Mouse (Mus musculus) inflammation-experienced regulatory T-cells, adult 6 months (primary cell): Measurements from ENCODE around the gene Pitpnm1. TPM values are rescaled to one million over a fixed set of nuclear protein-coding genes. Genes with fewer than 3 reads are reported as not detected.

ENCODE experiments used
- ATAC-seq: one replicate; pipeline ENCODE4 v1.8.0; 2017
- polyA plus RNA-seq, 3 experiments: library from polyadenylated mRNA; unstranded; fragments of 100-300 nt; shearing (Covaris generic); gene quantifications; one replicate each; pipeline ENCODE4 v1.2.1; 2017

Pitpnm1 gene
- polyA plus RNA-seq, 3 experiments from 2014 or later = 80.6 to 147 (median 88.8) TPM

- ATAC-seq = peak; percentile 50
Observed at GRCm38 (mm10) chr19:4155223-4156072, 55.6 kb downstream of the Pitpnm1 start.

DNA sequence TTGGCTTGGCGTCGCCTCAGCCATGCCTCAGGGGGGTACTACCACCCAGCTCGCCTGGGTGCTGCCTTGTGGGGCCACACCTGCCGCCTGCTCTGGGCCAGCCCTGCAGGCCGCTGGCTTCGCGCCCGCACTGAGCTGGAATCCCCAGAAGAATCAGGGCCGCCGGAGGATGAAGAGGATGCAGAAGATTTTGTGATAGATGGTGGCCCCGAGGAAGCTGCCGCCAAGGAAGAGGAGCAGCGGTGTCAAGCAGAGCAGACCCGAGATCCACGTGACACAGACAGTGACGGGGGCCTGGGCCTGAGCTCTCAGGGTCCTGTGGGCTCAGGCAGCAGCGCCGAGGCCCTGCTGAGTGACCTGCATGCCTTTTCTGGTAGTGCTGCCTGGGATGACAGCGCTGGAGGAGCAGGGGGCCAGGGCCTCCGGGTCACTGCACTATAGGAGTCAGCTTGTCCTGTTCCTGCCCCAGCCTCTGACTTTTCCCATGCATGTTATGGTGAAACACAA, 56.3 kb downstream of the Pitpnm1 start:
- no peak for ATAC-seq

DNA sequence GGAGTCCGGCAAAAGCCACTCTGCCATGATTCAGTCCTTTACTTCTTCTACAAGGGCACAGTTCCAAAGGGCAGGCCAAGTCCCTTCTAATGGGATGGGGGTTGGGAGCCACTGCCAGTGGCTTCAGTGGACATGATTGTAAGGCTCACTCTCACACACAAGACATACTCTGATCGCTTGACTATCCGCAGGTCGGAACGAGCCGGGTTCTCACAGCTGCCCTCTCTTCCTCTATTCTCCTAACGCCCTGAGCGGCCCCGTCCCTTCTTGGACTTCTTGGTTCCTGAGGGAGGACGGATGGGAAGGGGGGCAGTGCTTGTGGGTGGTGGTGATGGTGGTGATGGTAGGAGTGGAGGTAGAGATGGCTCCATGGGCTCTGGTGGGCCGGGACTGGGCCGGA, 57.0 kb downstream of the Pitpnm1 start:
- no peak for ATAC-seq

GRCm38 (mm10) chr19:4159049-4159448, 59.3 kb downstream of the Pitpnm1 start:
- ATAC-seq = no peak

DNA sequence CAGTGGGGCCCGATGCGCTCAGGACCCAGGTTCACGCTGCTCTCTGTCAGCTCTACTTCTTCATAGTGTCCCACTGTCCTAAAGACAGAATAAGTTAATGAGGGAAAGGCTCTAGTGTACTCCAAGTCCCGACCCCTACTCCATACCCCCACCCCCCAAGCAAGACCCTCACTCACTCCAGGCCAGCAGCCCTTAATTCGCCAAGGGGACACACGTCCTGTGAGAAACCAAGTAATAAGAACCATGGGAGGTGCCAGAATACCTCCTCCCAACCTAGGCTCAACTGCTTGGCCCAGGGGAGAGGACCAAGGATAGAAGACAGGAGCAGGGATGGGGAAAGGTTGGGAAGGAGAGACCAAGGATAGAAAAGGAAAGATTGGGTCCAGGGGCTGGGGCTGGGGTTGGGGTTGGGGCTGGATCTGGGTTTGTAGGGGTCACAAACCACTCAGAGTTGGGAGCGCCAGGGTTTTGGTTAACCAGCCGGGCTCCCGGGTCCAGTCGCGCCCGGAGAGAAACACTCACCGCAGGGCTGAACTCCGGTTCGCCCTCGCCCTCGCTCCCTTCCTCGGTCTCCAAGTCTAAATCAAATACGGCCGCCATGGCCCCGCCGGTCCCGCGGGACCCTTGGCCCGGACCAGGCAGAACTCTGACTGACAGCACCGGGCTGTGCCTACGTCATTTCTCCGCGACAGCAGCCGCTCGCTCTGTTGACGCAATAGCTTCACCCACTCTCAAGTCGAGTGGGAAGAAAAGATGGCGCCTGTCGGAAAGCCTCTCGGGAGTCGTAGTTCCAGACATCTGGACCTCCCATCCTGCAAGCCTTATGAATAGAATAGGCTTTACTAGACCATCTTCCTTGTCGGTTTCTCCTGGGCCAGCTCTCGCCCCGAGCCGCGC, 63.1 kb downstream of the Pitpnm1 start, which contains the start of gene Rps6kb2:
TSS of gene Rps6kb2 (minus strand) at position 709 of the 897 bp plus-strand sequence.
- peak; percentile 95 for ATAC-seq

DNA sequence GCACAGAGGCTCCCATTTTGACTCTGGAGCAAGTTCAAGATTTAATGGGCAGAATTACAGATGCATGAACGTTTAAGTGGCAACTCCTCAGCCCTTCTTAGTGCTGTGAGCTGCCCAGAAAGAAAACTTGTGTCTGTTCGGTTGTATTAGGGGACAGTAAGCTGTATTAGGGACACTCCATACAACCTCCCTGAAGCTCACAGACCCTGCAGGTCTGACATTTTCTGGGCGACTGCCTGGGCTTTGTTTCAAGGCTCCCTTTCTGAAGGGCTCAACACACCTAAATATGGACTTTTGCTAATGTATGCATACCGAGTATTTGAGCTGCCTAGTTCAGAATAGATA, 63.7 kb downstream of the Pitpnm1 start:
- ATAC-seq = no peak

Other genes starting within 250 kb of the Pitpnm1 start
- 1 to 10 TPM; 1.6 to 4.9 (median 4.3) TPM for gene Chka, start 248.2 kb upstream of the Pitpnm1 start, polyA plus RNA-seq
- gene Tcirg1, start 192.9 kb upstream of the Pitpnm1 start, polyA plus RNA-seq = 10 to 100 TPM; 57.2 to 85.0 (median 60.4) TPM
- 100 to 1,000 TPM; 219 to 266 (median 256) TPM for gene Ndufs8, start 187.2 kb upstream of the Pitpnm1 start, polyA plus RNA-seq
- gene Aldh3b1, start 170.2 kb upstream of the Pitpnm1 start, polyA plus RNA-seq = under 1 TPM in 1 of 3 experiments, not detected in 2; 0.36 TPM
- gene Unc93b1, start 164.8 kb upstream of the Pitpnm1 start, polyA plus RNA-seq = 10 to 100 TPM; 23.5 to 38.0 (median 26.2) TPM
- gene Aldh3b3, start 141.4 kb upstream of the Pitpnm1 start, polyA plus RNA-seq = not detected
- gene Aldh3b2, start 127.7 kb upstream of the Pitpnm1 start, polyA plus RNA-seq = not detected
- gene Acy3, start 113.4 kb upstream of the Pitpnm1 start, polyA plus RNA-seq = 1 to 10 TPM in 2 of 3 experiments, under 1 TPM in 1; 0.73 to 2.3 (median 2.2) TPM
- not detected for gene Tbx10, start 107.2 kb upstream of the Pitpnm1 start, polyA plus RNA-seq
- 10 to 100 TPM; 10.3 to 16.2 (median 15.9) TPM for gene Nudt8, start 99.4 kb upstream of the Pitpnm1 start, polyA plus RNA-seq
- gene Gm49405, start 99.4 kb upstream of the Pitpnm1 start, polyA plus RNA-seq = under 1 TPM; 0.16 to 0.99 (median 0.44) TPM
- 1 to 10 TPM in 2 of 3 experiments, under 1 TPM in 1; 0.31 to 2.8 (median 1.6) TPM for gene Doc2g, start 96.7 kb upstream of the Pitpnm1 start, polyA plus RNA-seq
- 100 to 1,000 TPM; 104 to 136 (median 114) TPM for gene Ndufv1, start 87.2 kb upstream of the Pitpnm1 start, polyA plus RNA-seq
- 100 to 1,000 TPM; 417 to 553 (median 508) TPM for gene Gstp1, start 62.0 kb upstream of the Pitpnm1 start, polyA plus RNA-seq
- gene Gstp2, start 54.0 kb upstream of the Pitpnm1 start, polyA plus RNA-seq = 10 to 100 TPM in 1 of 3 experiments, 1 to 10 TPM in 1, under 1 TPM in 1; 0.72 to 12.0 (median 5.0) TPM
- gene Gstp3, start 40.4 kb upstream of the Pitpnm1 start, polyA plus RNA-seq = 100 to 1,000 TPM; 178 to 293 (median 197) TPM
- not detected for gene Cabp2, start 18.4 kb upstream of the Pitpnm1 start, polyA plus RNA-seq
- gene Cdk2ap2, start 2.8 kb upstream of the Pitpnm1 start, polyA plus RNA-seq = 100 to 1,000 TPM; 329 to 406 (median 406) TPM
- gene Aip, start 25.9 kb downstream of the Pitpnm1 start, polyA plus RNA-seq = 100 to 1,000 TPM; 171 to 228 (median 197) TPM
- gene Gpr152, start 39.8 kb downstream of the Pitpnm1 start, polyA plus RNA-seq = under 1 TPM in 1 of 3 experiments, not detected in 2; 0.22 TPM
- gene Cabp4, start 44.0 kb downstream of the Pitpnm1 start, polyA plus RNA-seq = 1 to 10 TPM in 1 of 3 experiments, under 1 TPM in 2; 0.91 to 1.1 (median 0.97) TPM
- gene Coro1b, start 48.6 kb downstream of the Pitpnm1 start, polyA plus RNA-seq = 100 to 1,000 TPM; 228 to 269 (median 241) TPM
- gene Ptprcap, start 53.6 kb downstream of the Pitpnm1 start, polyA plus RNA-seq = 100 to 1,000 TPM; 802 to 889 (median 855) TPM
- 10 to 100 TPM; 26.3 to 35.3 (median 30.1) TPM for gene Rps6kb2, start 63.4 kb downstream of the Pitpnm1 start, polyA plus RNA-seq
- gene Carns1, start 75.5 kb downstream of the Pitpnm1 start, polyA plus RNA-seq = 10 to 100 TPM in 2 of 3 experiments, 1 to 10 TPM in 1; 5.2 to 12.9 (median 11.9) TPM
- gene Tbc1d10c, start 91.3 kb downstream of the Pitpnm1 start, polyA plus RNA-seq = 100 to 1,000 TPM; 608 to 658 (median 621) TPM
- gene Ppp1ca, start 92.1 kb downstream of the Pitpnm1 start, polyA plus RNA-seq = 1,000 to 10,000 TPM in 1 of 3 experiments, 100 to 1,000 TPM in 2; 808 to 1,210 (median 823) TPM
- gene Rad9a, start 101.7 kb downstream of the Pitpnm1 start, polyA plus RNA-seq = 10 to 100 TPM; 43.6 to 63.0 (median 59.1) TPM
- 10 to 100 TPM; 13.4 to 51.6 (median 33.9) TPM for gene Clcf1, start 114.2 kb downstream of the Pitpnm1 start, polyA plus RNA-seq
- gene AC109138.7, start 114.4 kb downstream of the Pitpnm1 start, polyA plus RNA-seq = not detected
- gene Pold4, start 131.9 kb downstream of the Pitpnm1 start, polyA plus RNA-seq = 100 to 1,000 TPM in 2 of 3 experiments, 10 to 100 TPM in 1; 96.4 to 134 (median 118) TPM
- 10 to 100 TPM in 2 of 3 experiments, 1 to 10 TPM in 1; 9.6 to 14.5 (median 13.6) TPM for gene Ssh3, start 169.2 kb downstream of the Pitpnm1 start, polyA plus RNA-seq
- 1 to 10 TPM in 2 of 3 experiments, under 1 TPM in 1; 0.87 to 3.0 (median 2.3) TPM for gene Ankrd13d, start 183.1 kb downstream of the Pitpnm1 start, polyA plus RNA-seq
- 10 to 100 TPM; 81.3 to 90.8 (median 85.9) TPM for gene Grk2, start 206.2 kb downstream of the Pitpnm1 start, polyA plus RNA-seq